Mouse (Mus musculus): Measurements from ENCODE around the gene Ap2b1.

- TF ChIP-seq CTCF (IDR thresholded peaks at IDR 0.05; ENCODE audit: low read depth, low read length) (no peak), POLR2A (IDR thresholded peaks at IDR 0.05; ENCODE audit: extremely low read depth, insufficient read depth, low read length) (0 out of 2 replicates have a peak, but pooled peaks have one; percentile 17)
Measured at GRCm38 (mm10) chr11:83302526-83303251, 3.9 kb downstream of the Ap2b1 start, which contains the start of gene Pex12.

All from liver, adult 2 months (tissue).